Mouse (Mus musculus) liver, embryonic 14.5 days (tissue): ENCODE results near the gene Adamts20. TPM values are rescaled to one million over a fixed set of nuclear protein-coding genes. Genes with fewer than 3 reads are reported as not detected.

ENCODE experiments used
- ATAC-seq: fragments of 200-750 bp; cut with Nextera tagmentation; 2 replicates; pipeline ENCODE4 v1.8.0; 2017; ENCODE audit warnings: moderate number of reproducible peaks, mild to moderate bottlenecking, moderate library complexity; ENCODE audit not compliant: insufficient read depth
- DNase-seq, 3 experiments: peaks; one replicate each; pipeline ENCODE4 v3.0.0-alpha.2; 2012 to 2013; ENCODE audit warnings: low read depth in 3 of 3, low spot score in 3 of 3
- H3K27ac ChIP-seq: fragments of 300-500 bp; sonication (generic); 2 replicates; pipeline ENCODE4 v1.5.1; 2014; ENCODE audit warnings: moderate library complexity, mild to moderate bottlenecking, control low read depth, inconsistent platforms
- H3K27me3 ChIP-seq: fragments of 300-500 bp; sonication (generic); 2 replicates; pipeline ENCODE4 v1.6.1; 2014; ENCODE audit warnings: mild to moderate bottlenecking, low read length, moderate library complexity; ENCODE audit not compliant: control insufficient read depth, insufficient read depth
- H3K36me3 ChIP-seq: fragments of 300-500 bp; sonication (generic); replicated peaks from 2 replicates; pipeline ENCODE4 v1.6.1; 2014; ENCODE audit warnings: low read depth; ENCODE audit not compliant: control insufficient read depth, insufficient read depth
- H3K4me1 ChIP-seq, 2 experiments: fragments of 200-500 bp in 1 of 2; fragments of 300-500 bp in 1 of 2; sonication (generic) in 1 of 2; replicated peaks; 2 replicates each; pipeline ENCODE4 v1.6.1; 2012 to 2014; ENCODE audit warnings: antibody characterized with exemption in 1 of 2, inconsistent platforms in 1 of 2, low read length in 1 of 2; ENCODE audit not compliant: control insufficient read depth in 2 of 2, insufficient read depth in 2 of 2
- H3K4me2 ChIP-seq: fragments of 300-500 bp; sonication (generic); 2 replicates; pipeline ENCODE4 v1.6.1; 2014; ENCODE audit warnings: low read depth, mild to moderate bottlenecking, control low read depth, moderate library complexity
- H3K4me3 ChIP-seq, 2 experiments: fragments of 200-500 bp in 1 of 2; fragments of 300-500 bp in 1 of 2; sonication (generic) in 1 of 2; 2 replicates each; pipeline ENCODE4 v1.5.1; 2012 to 2014; ENCODE audit warnings: low read depth in 2 of 2, low read length in 2 of 2, mild to moderate bottlenecking in 2 of 2, control low read depth in 1 of 2, inconsistent platforms in 1 of 2, moderate library complexity in 1 of 2; ENCODE audit not compliant: insufficient read depth in 1 of 2
- H3K9ac ChIP-seq: fragments of 300-500 bp; sonication (generic); replicated peaks from 2 replicates; pipeline ENCODE4 v1.6.1; 2014; ENCODE audit warnings: mild to moderate bottlenecking, control low read depth, moderate library complexity
- H3K9me3 ChIP-seq: fragments of 300-500 bp; sonication (generic); 2 replicates; pipeline ENCODE4 v1.6.1; 2016; ENCODE audit warnings: low read length, mixed read lengths; ENCODE audit not compliant: control insufficient read depth
- CTCF ChIP-seq: IDR thresholded peaks from 2 replicates; pipeline ENCODE4 v1.5.1; 2016; ENCODE audit warnings: antibody characterized with exemption, low read depth, control low read depth
- EP300 ChIP-seq: IDR thresholded peaks from 2 replicates; pipeline ENCODE4 v1.6.1; 2016; ENCODE audit warnings: antibody characterized with exemption, low read depth
- WGBS: fragments of 180-500 bp; shearing (Covaris S2); extraction: QIAGEN DNeasy Blood & Tissue Kit; methylation state at CpG from one replicate; pipeline ENCODE4 v1.1.7; 2014; ENCODE audit not compliant: insufficient replicate concordance; 5-methylcytosine and 5-hydroxymethylcytosine counted together
- polyA plus RNA-seq, 2 experiments: library from polyadenylated mRNA; depleted of rRNA in 1 of 2; stranded (reverse) in 1 of 2; unstranded in 1 of 2; fragments of >200 nt; fragmentation: Nextera tagmentation in 1 of 2; extraction: Ambion mirVana in 1 of 2; gene quantifications; 2 replicates each; pipeline versions ENCODE4 v1.2.1 to v1.2.3; 2012 to 2014

Adamts20 gene
- polyA plus RNA-seq, 2 experiments = 0.09 to 0.10 TPM

DNA sequence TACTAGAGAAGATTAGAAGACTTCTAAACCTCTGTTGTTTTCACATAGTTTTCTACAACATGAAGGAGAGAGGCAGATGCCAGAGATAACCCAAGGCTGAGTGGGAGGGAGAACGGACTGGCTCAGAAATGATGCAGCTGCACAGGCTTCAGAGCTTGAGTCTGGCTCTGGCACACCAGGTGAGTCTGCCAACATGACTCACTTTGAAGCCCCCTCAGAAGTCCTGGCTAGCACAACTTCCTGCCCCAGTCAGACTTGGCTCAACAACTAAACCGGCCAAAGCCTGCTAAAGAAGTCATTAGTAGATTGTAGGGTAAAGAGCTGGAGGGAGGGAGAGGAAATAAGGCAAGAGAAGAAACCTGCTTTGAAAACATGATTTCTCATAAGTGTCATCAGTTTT lies 230.0 kb downstream of the Adamts20 start:
- Histone ChIP-seq H3K27ac (no peak overlapping the region), H3K4me1 (no peaks in the 10 kb centered on the region), H3K4me3 (no peak overlapping the region), H3K9me3 (no peaks in the 10 kb centered on the region), H3K27me3 (no peaks in the 10 kb centered on the region), H3K9ac (no peak overlapping the region), H3K36me3 (no peaks in the 10 kb centered on the region), H3K4me2 (no peak overlapping the region)
- ATAC-seq (no peak), DNase-seq (no peak)
- WGBS = 50% methylated on average over 2 of the region's 2 CpGs
- TF ChIP-seq EP300 (no peak), CTCF (no peak)

DNA sequence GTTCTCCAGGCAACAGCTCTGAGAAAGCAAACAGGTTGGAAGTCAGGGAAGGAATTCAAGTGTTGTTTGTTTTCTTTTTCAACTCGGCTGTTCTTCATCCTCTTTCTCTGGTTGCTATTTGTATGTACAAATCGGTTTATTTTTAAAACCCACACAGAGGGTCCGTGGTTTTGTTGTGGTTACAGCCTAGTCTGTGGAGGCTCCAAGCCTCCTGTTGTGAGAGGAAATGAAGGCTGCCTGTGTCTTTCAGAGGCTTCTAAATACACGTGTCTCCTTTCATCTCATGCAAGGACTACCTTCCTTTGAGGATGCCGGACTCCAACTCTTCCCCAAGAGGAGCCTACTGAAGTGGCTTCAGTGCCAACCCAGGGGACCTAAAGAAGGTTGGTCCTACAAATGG lies 234.0 kb downstream of the Adamts20 start:
- Histone ChIP-seq H3K27ac (no peak overlapping the region), H3K36me3 (no peaks in the 10 kb centered on the region), H3K9me3 (no peaks in the 10 kb centered on the region), H3K9ac (no peak overlapping the region), H3K4me2 (no peak overlapping the region), H3K4me1 (no peaks in the 10 kb centered on the region), H3K4me3 (no peak overlapping the region), H3K27me3 (no peaks in the 10 kb centered on the region)
- ATAC-seq (no peak), DNase-seq (no peak)
- 8% methylated on average over 5 of the region's 5 CpGs for WGBS
- TF ChIP-seq EP300 (no peak), CTCF (no peak)

GRCm38 (mm10) chr15:94227388-94227787 lies 237.8 kb downstream of the Adamts20 start:
- Histone ChIP-seq H3K36me3 (no peaks in the 10 kb centered on the region), H3K9me3 (no peaks in the 10 kb centered on the region), H3K4me2 (no peak overlapping the region), H3K9ac (no peak overlapping the region), H3K27me3 (no peaks in the 10 kb centered on the region), H3K27ac (no peak overlapping the region), H3K4me3 (no peak overlapping the region), H3K4me1 (no peaks in the 10 kb centered on the region)
- TF ChIP-seq EP300 = no peak
- TF ChIP-seq CTCF = no peak
- ATAC-seq (no peak), DNase-seq (no peak)
- WGBS = 41% methylated on average over 1 of the region's 1 CpGs

GRCm38 (mm10) chr15:94223101-94223500 lies 242.1 kb downstream of the Adamts20 start:
- H3K9ac ChIP-seq = no peak overlapping the region
- no peaks in the 10 kb centered on the region for H3K27me3 ChIP-seq
- H3K27ac ChIP-seq = no peak overlapping the region
- ATAC-seq (no peak), DNase-seq (no peak)
- H3K36me3 ChIP-seq = no peaks in the 10 kb centered on the region
- no peaks in the 10 kb centered on the region for H3K9me3 ChIP-seq
- no peak for TF ChIP-seq CTCF
- no peak for TF ChIP-seq EP300
- H3K4me1 ChIP-seq = no peaks in the 10 kb centered on the region
- H3K4me3 ChIP-seq = no peak overlapping the region
- WGBS = 21% methylated on average over 8 of the region's 8 CpGs
- H3K4me2 ChIP-seq = no peak overlapping the region

GRCm38 (mm10) chr15:94220686-94221085 lies 244.5 kb downstream of the Adamts20 start:
- H3K27me3 ChIP-seq = no peaks in the 10 kb centered on the region
- no peaks in the 10 kb centered on the region for H3K36me3 ChIP-seq
- no peak overlapping the region for H3K9ac ChIP-seq
- H3K9me3 ChIP-seq = no peaks in the 10 kb centered on the region
- no peaks in the 10 kb centered on the region for H3K4me1 ChIP-seq
- DNase-seq = no peak
- ATAC-seq = no peak
- 55% methylated on average over 8 of the region's 8 CpGs for WGBS
- TF ChIP-seq EP300 (no peak), CTCF (no peak)
- H3K4me2 ChIP-seq = no peak overlapping the region
- H3K4me3 ChIP-seq = no peak overlapping the region
- no peak overlapping the region for H3K27ac ChIP-seq

Other genes with a start within 250 kb of the Adamts20 start
- 2.3 and 2.8 TPM in 2 replicates for gene Pus7l, start 78.1 kb upstream of the Adamts20 start, polyA plus RNA-seq (2012; rRNA removed)
- gene Pus7l, start 78.1 kb upstream of the Adamts20 start, polyA plus RNA-seq (2014; fragmentation: Nextera tagmentation; extraction: Ambion mirVana) = 2.6 and 2.8 TPM in 2 replicates
- 0.93 and 1.7 TPM in 2 replicates for gene Irak4, start 78.2 kb upstream of the Adamts20 start, polyA plus RNA-seq (2012; rRNA removed)
- gene Irak4, start 78.2 kb upstream of the Adamts20 start, polyA plus RNA-seq (2014; fragmentation: Nextera tagmentation; extraction: Ambion mirVana) = 1.7 and 2.0 TPM in 2 replicates
- 8.4 and 13.8 TPM in 2 replicates for gene Twf1, start 124.5 kb upstream of the Adamts20 start, polyA plus RNA-seq (2012; rRNA removed)
- gene Twf1, start 124.5 kb upstream of the Adamts20 start, polyA plus RNA-seq (2014; fragmentation: Nextera tagmentation; extraction: Ambion mirVana) = 23.9 and 24.6 TPM in 2 replicates
- gene Tmem117, start 163.8 kb upstream of the Adamts20 start, polyA plus RNA-seq (2012; rRNA removed) = not detected in 2 replicates
- 0.05 TPM in 1 of 2 replicates, not detected in the other for gene Tmem117, start 163.8 kb upstream of the Adamts20 start, polyA plus RNA-seq (2014; fragmentation: Nextera tagmentation; extraction: Ambion mirVana)